Mouse (Mus musculus): ENCODE results near the gene Zfp36.

Zfp36 gene

GRCm38 (mm10) chr7:28367663-28368275, 12.3 kb downstream of the Zfp36 start:
- DNase-seq, result no peak

GRCm38 (mm10) chr7:28362441-28363060, 17.5 kb downstream of the Zfp36 start:
- DNase-seq, result no peak

GRCm38 (mm10) chr7:28361647-28362341, 18.3 kb downstream of the Zfp36 start:
- no peak for DNase-seq

- no peak for DNase-seq
These were observed 19.8 kb downstream of the Zfp36 start for GRCm38 (mm10) chr7:28360291-28360690.

GRCm38 (mm10) chr7:28359854-28360253, 20.2 kb downstream of the Zfp36 start:
- DNase-seq, result no peak

- no peak for DNase-seq
These were observed 21.6 kb downstream of the Zfp36 start for GRCm38 (mm10) chr7:28358431-28358830.

GRCm38 (mm10) chr7:28357984-28358383, 22.1 kb downstream of the Zfp36 start:
- no peak for DNase-seq

GRCm38 (mm10) chr7:28356981-28357380, 23.1 kb downstream of the Zfp36 start:
- DNase-seq, result peak; percentile 44

- no peak for DNase-seq
These were observed 24.8 kb downstream of the Zfp36 start for GRCm38 (mm10) chr7:28355221-28355620.

GRCm38 (mm10) chr7:28354596-28354995, 25.5 kb downstream of the Zfp36 start:
- DNase-seq, result no peak

- DNase-seq, result no peak
These were observed 25.9 kb downstream of the Zfp36 start for GRCm38 (mm10) chr7:28354113-28354581.

- DNase-seq, result no peak
These were observed 26.8 kb downstream of the Zfp36 start for GRCm38 (mm10) chr7:28353267-28353666.

GRCm38 (mm10) chr7:28351676-28352191, 28.3 kb downstream of the Zfp36 start:
- no peak for DNase-seq

- peak; percentile 97 for DNase-seq
These were observed 29.7 kb downstream of the Zfp36 start, which contains the start of gene Rps16 for GRCm38 (mm10) chr7:28350155-28350883. Gene Rps16 (plus strand): TSS chr7:28350652.

GRCm38 (mm10) chr7:28348601-28349000, 31.5 kb downstream of the Zfp36 start:
- DNase-seq, result no peak

GRCm38 (mm10) chr7:28347746-28348145, 32.3 kb downstream of the Zfp36 start:
- no peak for DNase-seq

GRCm38 (mm10) chr7:28344637-28345036, 35.4 kb downstream of the Zfp36 start:
- peak; percentile 70 for DNase-seq

- no peak for DNase-seq
These were observed 38.7 kb downstream of the Zfp36 start for GRCm38 (mm10) chr7:28341381-28341780.

GRCm38 (mm10) chr7:28339213-28339917, 40.7 kb downstream of the Zfp36 start:
- DNase-seq, result peak; percentile 64

- DNase-seq, result peak; percentile 98
These were observed 41.7 kb downstream of the Zfp36 start, which contains the start of gene Supt5 for GRCm38 (mm10) chr7:28338108-28338998. Gene Supt5 (minus strand): TSS chr7:28338746.

GRCm38 (mm10) chr7:28335471-28335870, 44.6 kb downstream of the Zfp36 start:
- DNase-seq, result no peak

Data from kidney, adult 18-20 months (tissue).